Mouse (Mus musculus): Measurements from ENCODE around the gene Chac1.

- TF ChIP-seq ZNF384 (IDR thresholded peaks at IDR 0.05; ENCODE audit: low read depth, low read length) (no peak), POLR2A (IDR thresholded peaks at IDR 0.05; ENCODE audit: control insufficient read depth in 1 of 2, insufficient read depth in 1 of 2, low read depth in 1 of 2, low read length in 2 of 2, poor library complexity in 1 of 2) (no peak), CTCF (IDR thresholded peaks at IDR 0.05 in 2 of 3, conservative IDR thresholded peaks at IDR 0.05 in 1 of 3; ENCODE audit: control insufficient read depth in 1 of 3, insufficient read depth in 1 of 3, low read depth in 2 of 3, low read length in 3 of 3, poor library complexity in 1 of 3, severe bottlenecking in 1 of 3) (no peak), USF1 (IDR thresholded peaks at IDR 0.05; ENCODE audit: low read depth, low read length) (no peak), EP300 (IDR thresholded peaks at IDR 0.05; ENCODE audit: low read depth in 1 of 2, low read length in 2 of 2) (no peak), E2F4 (IDR thresholded peaks at IDR 0.05; ENCODE audit: borderline replicate concordance, low read depth, low read length) (no peak), ELF1 (IDR thresholded peaks at IDR 0.05; ENCODE audit: low read depth, low read length) (no peak), RAD21 (IDR thresholded peaks at IDR 0.05; ENCODE audit: low read depth, low read length) (no peak), TAL1 (IDR thresholded peaks at IDR 0.05; ENCODE audit: low read length) (no peak), RCOR1 (IDR thresholded peaks at IDR 0.05; ENCODE audit: low read depth, low read length) (no peak)
These were observed 38.6 kb upstream of the Chac1 start for GRCm38 (mm10) chr2:119312380-119312958.
